Mouse (Mus musculus) splenic B cell, adult 2 months (primary cell): Measurements from ENCODE around the gene Ap3b2.

Source experiments
- DNase-seq: peaks from one replicate; pipeline ENCODE4 v3.0.0-alpha.2; 2011; ENCODE audit warnings: low read depth, low spot score
- H3K27me3 ChIP-seq: 2 replicates; pipeline ENCODE4 v1.6.1; 2012; ENCODE audit warnings: mild to moderate bottlenecking, low read length, moderate library complexity, mixed read lengths; ENCODE audit not compliant: control insufficient read depth, poor library complexity, insufficient read depth, severe bottlenecking
- H3K36me3 ChIP-seq: 2 replicates; pipeline ENCODE4 v1.6.1; 2012; ENCODE audit warnings: mild to moderate bottlenecking, low read length, moderate library complexity, mixed read lengths; ENCODE audit not compliant: control insufficient read depth, poor library complexity, insufficient read depth, severe bottlenecking

The Ap3b2 gene

DNA sequence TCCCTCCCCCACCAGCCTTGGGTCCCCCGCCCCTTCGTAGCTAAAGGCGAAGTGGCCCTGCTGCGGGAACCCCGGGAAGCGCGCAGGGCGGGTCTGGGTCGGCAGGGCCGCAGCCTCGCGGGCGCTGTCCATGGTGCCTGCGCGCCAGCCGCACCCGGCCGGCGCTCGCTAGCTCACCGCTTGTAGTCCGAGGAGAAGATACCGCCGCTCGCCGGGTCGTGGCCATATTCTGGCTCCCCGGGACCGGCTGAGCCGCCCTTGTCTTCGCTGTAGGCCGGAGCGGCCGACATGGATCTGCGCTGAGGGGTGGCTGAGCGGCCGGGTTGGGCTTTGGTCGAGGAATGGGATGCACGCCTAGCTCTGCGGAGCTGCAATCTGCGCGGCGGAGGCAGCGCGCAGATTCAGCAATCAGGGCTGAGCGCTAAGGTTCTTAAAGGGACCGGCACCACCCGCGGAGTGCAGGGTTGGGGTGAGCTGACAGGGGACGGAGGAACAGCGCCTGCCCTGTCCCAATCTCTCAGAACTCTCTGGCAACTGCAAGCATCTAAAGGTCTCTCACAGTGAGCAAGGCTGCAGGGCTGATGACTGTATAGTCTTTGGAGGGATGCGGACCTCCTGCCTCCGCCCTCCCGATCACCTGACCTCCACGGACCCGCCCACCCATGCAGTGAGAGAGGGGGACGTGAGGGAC, at the start of gene Ap3b2:
Gene Ap3b2, minus strand, starts transcription at position 595 of the 691 bp plus-strand sequence.
- H3K36me3 ChIP-seq, result no peaks in the 10 kb centered on the region
- DNase-seq, result peak; percentile 47
- H3K27me3 ChIP-seq, result no peaks in the 10 kb centered on the region; the same call in 1 of the 2 replicates

DNA sequence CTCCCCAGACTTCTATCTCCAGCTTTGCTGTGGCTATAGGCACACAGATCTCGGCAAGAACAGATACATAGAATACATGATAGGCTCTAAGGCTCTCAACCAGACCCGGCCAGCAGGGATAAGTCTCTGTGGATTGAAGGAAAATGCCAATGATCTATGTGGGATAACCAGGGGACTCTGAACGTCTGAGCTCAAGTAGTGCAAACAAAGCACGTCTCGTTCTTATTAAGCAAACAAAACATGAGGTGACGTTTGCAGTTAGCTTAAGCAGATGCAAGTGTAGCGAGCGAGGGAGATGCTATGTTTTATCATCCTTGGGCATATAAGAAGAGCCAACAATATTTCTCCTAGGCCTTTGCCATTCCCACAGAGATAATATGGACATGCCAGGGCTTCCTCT, 49.2 kb upstream of the Ap3b2 start:
- Histone ChIP-seq H3K36me3 (no peaks in the 10 kb centered on the region), H3K27me3 (no peaks in the 10 kb centered on the region)
- no peak for DNase-seq

DNA sequence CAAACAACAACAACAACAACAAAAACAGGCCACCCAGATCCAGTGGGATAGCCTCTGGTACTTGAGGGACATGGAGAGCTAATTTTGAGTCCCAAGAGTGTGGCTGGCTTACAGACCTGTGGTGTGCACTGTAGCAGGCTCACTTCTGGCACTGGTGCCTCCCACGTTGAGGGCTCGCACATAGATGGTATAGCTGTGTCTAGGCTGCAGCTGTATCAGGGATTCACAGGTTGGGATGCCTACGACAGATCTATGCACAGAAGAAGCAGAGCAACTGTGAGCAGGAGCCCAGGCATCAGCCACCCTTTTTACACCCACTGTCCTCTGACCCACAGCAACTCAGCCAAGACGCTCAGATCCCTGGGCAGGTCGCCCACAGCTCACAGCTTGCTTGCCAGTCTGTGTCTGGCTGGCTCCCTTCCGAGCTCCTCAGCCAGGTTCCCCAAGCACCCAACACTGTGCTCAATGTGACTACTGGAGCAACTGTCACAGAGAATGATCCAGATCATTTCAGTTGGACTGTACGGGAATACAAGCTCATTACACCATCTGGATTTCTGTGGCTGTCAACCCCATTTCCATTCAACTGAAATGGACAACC, 48.3 kb upstream of the Ap3b2 start:
- DNase-seq, result no peak
- Histone ChIP-seq H3K36me3 (no peaks in the 10 kb centered on the region), H3K27me3 (no peaks in the 10 kb centered on the region)

DNA sequence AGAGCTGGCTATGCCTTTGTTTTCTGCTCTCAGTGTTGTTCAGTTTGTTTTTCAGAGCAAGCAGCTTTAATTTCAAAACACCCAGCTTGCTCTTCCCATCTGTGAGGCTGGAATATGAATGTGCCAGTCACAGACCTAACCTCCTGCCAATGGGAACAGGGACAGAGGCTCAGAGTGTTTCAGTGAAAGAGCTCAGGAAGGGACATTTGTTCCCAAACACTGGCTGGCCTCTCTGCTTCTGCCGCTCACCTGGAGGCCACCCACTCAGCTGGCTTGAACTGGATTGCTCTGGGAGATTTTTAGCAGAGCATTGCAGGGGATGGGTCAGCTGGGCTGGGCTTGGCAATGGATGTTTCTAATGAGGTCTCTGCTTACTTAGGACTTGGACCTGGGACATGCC, 47.3 kb upstream of the Ap3b2 start:
- Histone ChIP-seq H3K27me3 (no peaks in the 10 kb centered on the region), H3K36me3 (no peaks in the 10 kb centered on the region)
- DNase-seq, result no peak

DNA sequence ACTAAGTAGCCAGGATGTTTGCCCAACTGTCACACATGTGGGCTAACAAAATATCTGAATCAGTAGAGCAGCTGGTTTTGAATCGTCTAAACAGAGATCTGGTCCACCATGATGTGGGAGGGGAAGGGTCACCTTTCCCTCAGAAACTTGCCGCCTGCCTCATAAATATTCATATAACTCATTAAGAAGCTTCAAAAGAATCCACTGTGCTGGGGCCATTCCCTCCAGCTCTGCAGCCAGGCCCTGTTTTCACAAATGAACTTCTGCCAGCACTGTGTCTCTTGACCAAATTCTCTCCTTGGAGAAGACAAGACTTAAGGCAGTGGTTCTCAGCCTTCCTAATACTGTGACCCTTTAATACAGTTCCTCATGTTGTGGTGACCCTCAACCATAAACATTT, 45.8 kb upstream of the Ap3b2 start:
- no peaks in the 10 kb centered on the region for H3K27me3 ChIP-seq
- H3K36me3 ChIP-seq, result 0 out of 2 replicates have a peak, but pooled peaks cover 2% of the 10 kb centered on the region
- no peak for DNase-seq

DNA sequence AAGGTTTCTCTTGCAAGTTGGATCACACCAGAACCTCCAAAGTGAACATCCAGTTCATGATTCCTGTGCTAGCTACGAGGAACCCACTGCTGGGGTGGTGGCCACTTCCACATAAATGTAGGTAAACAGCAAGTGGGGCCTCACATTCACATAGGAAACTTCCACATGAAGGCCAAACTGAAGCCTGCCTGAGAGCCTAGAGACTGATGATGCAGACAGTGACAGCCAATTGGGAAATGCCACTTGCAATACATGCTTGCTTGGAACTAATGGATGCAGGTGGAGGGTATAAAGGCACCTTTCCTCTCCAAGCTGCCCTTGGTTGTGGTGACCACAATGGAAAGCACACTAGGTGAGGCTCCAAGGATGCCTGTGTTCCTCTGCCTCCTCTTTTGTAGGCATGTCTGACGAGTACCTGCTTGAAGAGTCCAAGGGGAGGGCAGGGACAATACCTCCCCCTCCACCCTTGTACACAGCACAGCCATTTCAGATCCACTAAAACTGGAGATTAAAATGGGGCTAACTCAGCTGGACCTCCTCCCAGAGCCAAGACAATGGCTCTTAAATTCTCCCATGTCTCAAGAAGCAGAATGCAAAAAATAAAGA, 44.4 kb upstream of the Ap3b2 start:
- Histone ChIP-seq H3K36me3 (peaks cover 3% of the 10 kb centered on the region; the same call in 1 of the 2 replicates), H3K27me3 (no peaks in the 10 kb centered on the region)
- DNase-seq, result peak; percentile 63

DNA sequence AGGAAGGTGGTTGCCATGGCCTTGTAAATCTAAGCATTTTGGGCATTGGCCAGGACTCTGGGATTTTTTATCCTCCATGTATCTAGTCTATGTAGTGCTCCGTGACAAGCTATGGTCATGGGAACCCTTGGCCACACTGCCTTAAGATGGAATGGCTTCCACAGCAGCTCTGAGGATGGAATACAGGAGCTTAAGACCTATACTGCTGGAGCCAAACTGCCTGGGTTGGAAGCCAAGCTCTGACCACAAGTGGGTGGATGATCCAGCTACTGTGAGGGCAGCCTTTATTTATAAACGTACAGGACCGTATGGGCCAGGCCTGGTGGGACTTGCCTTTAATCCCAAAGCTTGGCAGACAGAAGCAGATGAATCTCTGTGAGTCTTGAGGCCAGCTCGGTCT, 42.8 kb upstream of the Ap3b2 start:
- DNase-seq, result no peak
- Histone ChIP-seq H3K36me3 (peaks cover 4% of the 10 kb centered on the region), H3K27me3 (no peaks in the 10 kb centered on the region)

DNA sequence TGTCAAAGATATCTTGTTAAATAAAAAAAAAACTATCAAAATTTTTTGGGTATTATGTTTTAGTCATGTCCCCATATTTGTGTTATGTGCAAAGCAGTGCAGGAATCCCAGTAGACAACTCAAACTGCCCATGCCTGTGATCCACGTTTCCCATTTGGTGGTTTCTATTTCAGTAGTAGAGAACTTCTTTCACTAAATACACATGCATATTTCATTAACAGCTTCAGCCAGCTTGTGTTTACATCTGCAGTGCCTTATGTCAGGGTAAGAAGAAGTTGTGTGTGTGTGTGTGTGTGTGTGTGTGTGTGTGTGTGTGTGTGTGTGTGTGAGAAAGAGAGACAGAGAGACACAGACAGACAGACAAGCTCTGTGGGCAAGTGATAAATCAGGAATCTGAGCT, 37.7 kb upstream of the Ap3b2 start:
- H3K36me3 ChIP-seq, result peaks cover 7% of the 10 kb centered on the region
- H3K27me3 ChIP-seq, result no peaks in the 10 kb centered on the region
- DNase-seq, result no peak

DNA sequence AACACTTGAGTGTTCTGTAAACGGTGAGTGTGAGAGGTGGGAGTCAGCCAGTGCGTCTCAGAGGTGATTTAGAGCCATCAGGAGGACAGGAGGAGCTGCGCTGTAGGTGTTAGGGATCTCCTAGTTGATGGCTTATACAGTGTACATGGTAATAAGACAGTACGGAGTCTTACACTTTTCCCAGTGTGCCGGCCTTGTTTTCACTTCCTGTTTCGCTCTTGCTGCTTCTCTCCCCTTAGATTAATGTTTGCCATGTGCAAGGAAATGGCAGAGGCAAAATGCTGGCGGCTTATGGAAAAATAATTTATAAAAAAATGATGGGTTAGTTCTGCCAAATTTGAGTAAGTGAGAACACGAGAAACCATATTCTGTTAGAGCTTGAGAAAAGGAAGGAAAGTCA, 35.2 kb upstream of the Ap3b2 start:
- Histone ChIP-seq H3K36me3 (peaks cover 5% of the 10 kb centered on the region), H3K27me3 (no peaks in the 10 kb centered on the region)
- no peak for DNase-seq

DNA sequence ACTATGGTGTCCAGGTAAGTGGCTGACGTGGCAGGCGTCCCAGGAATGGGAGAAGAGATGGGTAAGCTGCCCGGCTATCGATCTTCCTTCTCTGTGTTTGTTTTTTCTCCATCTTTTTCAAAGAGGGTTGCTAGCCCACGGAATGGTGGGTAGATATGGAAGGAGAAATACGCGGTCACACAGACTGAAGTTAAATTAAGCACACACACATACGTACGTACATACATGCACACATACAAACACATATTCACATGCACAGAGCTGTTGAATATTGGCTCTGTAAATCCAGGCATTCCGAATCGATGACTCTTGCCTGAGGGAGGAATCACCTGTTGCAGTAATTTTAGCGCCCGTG, 29.9 kb upstream of the Ap3b2 start:
- Histone ChIP-seq H3K27me3 (no peaks in the 10 kb centered on the region), H3K36me3 (no peaks in the 10 kb centered on the region)
- no peak for DNase-seq

DNA sequence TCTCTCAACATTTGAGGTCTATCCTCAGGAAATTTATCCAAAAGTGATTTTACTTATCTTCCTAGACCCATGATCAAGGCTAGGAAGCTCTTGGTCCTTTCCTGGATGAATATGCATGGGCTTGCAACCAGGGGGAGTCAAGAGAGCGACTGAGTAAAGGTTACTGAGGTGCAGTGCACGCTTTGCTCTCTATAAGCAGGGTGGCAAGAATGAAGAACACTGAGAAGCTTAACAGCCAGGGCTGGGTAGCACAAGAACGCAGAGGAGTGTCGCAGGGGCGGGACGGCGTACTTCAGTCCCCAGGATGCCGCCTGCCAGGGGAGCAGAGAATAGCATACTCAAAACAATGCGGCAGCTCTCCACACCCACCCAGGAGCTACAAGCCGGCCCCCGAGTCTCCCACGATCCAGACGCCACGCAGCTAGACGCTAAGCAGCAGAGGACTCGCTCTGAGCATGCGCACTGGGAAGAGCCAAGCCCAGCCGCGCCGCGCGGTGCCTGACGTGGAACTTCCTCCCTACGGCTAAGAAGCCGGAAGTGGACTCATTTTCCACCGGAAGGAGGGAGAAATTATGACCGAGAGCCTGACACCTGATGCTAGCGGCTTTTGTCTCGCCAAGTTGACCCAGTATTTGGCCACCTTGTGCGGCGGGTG, 29.4 kb upstream of the Ap3b2 start:
- peak; percentile 96 for DNase-seq
- Histone ChIP-seq H3K27me3 (no peaks in the 10 kb centered on the region), H3K36me3 (no peaks in the 10 kb centered on the region)

DNA sequence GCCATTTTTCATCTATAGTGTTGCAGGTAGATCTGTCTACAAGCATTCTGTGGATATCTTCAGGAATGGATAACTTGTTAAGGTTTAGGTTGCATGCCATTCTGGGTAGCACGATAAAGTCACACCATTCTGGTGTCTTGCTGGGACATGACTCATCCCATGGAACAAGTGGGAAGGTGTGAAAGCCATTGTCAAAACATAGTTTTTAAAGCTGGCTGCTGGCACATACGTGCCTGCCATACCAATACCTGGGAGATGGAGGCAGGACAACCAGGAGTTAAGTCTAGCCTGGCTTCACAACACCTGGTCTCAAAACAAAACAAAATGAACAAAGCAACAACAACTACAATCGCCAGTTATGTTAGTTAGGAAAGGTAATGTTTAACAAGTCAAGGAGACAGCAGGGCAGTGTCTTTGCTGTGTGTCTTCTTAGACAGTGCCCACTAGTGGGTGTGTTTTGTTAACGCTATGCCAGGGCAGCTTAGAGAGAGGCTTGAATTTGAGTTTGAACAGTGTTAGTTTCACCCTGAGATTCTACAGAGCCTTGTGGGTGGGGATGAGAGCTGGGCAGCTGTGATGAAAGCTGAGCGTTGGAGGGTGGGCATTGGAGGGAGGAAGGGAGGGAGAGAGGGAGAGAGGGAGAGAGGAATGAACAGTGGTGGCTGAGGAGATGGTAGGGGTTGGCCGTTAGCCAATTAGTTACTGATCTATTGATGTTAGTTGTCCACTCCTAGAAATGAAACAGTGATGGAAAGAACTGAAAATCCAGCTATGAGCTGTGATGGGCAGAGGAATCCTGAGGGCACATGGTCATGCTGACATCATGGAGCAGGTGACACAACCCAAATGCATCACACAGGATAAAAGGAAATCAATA, 22.7 kb upstream of the Ap3b2 start:
- H3K27me3 ChIP-seq, result peaks cover 2% of the 10 kb centered on the region; the same call in 1 of the 2 replicates
- no peak for DNase-seq
- H3K36me3 ChIP-seq, result no peaks in the 10 kb centered on the region

DNA sequence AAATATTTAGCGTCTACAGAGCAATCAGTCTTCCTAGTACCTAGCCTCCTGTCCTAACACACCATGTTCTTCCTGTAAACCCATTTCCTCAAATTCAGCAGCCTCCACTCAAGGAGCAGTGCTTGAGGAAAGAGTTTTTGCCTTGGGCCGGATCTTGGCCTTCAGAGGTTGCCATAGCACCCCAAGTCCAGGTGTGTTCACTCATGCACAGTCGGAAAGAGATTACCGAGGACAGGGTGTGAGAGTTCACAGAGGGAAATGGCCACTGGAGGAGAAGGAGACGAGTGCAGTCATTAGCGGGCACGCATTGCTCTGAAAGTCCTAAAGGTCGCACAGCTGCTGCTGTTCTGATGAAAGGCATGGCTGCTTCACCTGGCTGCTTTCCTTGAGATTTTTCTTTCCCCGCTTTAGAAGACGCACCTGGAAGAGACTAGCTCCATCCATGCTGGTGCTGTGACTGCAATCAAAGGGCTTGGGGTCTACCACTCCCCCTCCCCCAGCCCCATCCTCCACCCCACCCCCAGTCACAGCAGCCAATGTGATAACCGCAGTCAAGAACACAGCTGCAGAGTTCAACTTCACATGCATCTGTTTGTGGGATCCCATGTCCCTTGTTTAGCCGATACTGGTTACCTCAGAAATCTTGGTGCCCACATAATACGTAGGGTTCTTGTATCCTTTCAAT, 21.3 kb upstream of the Ap3b2 start:
- DNase-seq, result no peak
- Histone ChIP-seq H3K27me3 (peaks cover 2% of the 10 kb centered on the region; the same call in 1 of the 2 replicates), H3K36me3 (no peaks in the 10 kb centered on the region)

DNA sequence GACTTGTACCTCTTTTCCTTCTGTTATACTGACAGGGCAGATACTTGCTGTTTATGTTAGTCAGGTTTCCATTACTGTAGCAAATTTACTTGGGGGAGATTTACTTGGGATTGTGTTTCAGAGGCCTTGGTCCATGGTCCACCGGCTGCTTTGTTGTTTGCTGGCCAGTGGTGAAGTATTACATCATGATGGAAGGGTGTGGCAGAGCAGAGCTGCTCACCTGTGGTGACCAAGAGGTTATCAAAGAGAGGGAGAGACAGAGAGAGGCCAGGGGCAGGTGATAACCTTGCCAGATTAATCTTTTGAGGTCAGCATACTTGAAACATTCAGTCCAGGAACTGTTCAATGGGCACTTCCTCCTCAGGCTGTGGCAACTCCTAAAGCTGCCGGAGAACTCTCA, 7.3 kb upstream of the Ap3b2 start:
- H3K36me3 ChIP-seq, result no peaks in the 10 kb centered on the region
- H3K27me3 ChIP-seq, result no peaks in the 10 kb centered on the region
- no peak for DNase-seq
